In genomic region chr15:86110361-86111103, GRCm38 (mm10) we compare ENCODE assay signal across 9 mouse cellular contexts. TPM values are rescaled to one million over a fixed set of nuclear protein-coding genes. Genes with fewer than 3 reads are reported as not detected.
DNase-seq lines count a peak whose midpoint lies in the region; ATAC-seq lines count a peak whose summit lies in the region.
"Had no signal": no experiment of that assay in that cellular context is flagged by ENCODE, and none has a peak within 500 bp of the region (broad histone marks: within the 10 kb centered on the region; RNA-seq: fewer than 3 reads in every experiment).

No protein-coding gene starts in this region.

- H3K4me1 ChIP-seq in hindbrain, embryonic 16.5 days (ENCODE audit: control insufficient read depth, insufficient read depth, low read depth, low read length) = peaks cover 30% of the 10 kb centered on the region
- H3K4me1 ChIP-seq in hindbrain, embryonic 13.5 days (replicated peaks) = peaks cover 73% of the 10 kb centered on the region

- no peaks in the 10 kb centered on the region for H3K9me3 ChIP-seq in hindbrain, embryonic 16.5 days (ENCODE audit: control insufficient read depth, low read length)
- no peaks in the 10 kb centered on the region for H3K9me3 ChIP-seq in hindbrain, embryonic 13.5 days
- H3K9me3 ChIP-seq: neural tube, embryonic 13.5 days had no signal

- H3K4me2 ChIP-seq in hindbrain, embryonic 16.5 days (ENCODE audit: low read length) = no peak overlapping the region
- no peak overlapping the region for H3K4me2 ChIP-seq in hindbrain, embryonic 13.5 days
- H3K4me2 ChIP-seq: neural tube, embryonic 13.5 days had no signal

- H3K27ac ChIP-seq in hindbrain, embryonic 16.5 days (ENCODE audit: low read depth, low read length) = no peak overlapping the region
- H3K27ac ChIP-seq in hindbrain, embryonic 13.5 days = no peak overlapping the region

- WGBS in hindbrain, embryonic 16.5 days = 69% methylated on average over 10 of the region's 10 CpGs
- 70% methylated on average over 10 of the region's 10 CpGs for WGBS in hindbrain, embryonic 13.5 days

- H3K36me3 ChIP-seq in hindbrain, embryonic 16.5 days (ENCODE audit: control insufficient read depth, insufficient read depth, low read length) = no peaks in the 10 kb centered on the region
- H3K36me3 ChIP-seq in hindbrain, embryonic 13.5 days = no peaks in the 10 kb centered on the region
- H3K36me3 ChIP-seq: neural tube, embryonic 13.5 days had no signal

- intact Hi-C loops in left cerebral cortex, postnatal 25 days (cut with DNase I) = loop anchor here (2.0 kb wide), 1 partner anchor 44 kb away; no protein-coding TSS in a partner anchor

- H3K27me3 ChIP-seq in hindbrain, embryonic 16.5 days (replicated peaks; ENCODE audit: control insufficient read depth, insufficient read depth, low read length) = no peaks in the 10 kb centered on the region
- no peaks in the 10 kb centered on the region for H3K27me3 ChIP-seq in hindbrain, embryonic 13.5 days
- H3K27me3 ChIP-seq: neural tube, embryonic 13.5 days had no signal

- DNase-seq in NIH3T3 (ENCODE audit: low read depth) = peak; percentile 46
- peak; percentile 82 to 83 for DNase-seq in cerebellum, postnatal 25 days
- no peak for DNase-seq in left cerebral cortex, postnatal 25 days (ENCODE audit: low spot score in 2 of 2)
- DNase-seq in frontal cortex, postnatal 25 days (ENCODE audit: low spot score in 2 of 2) = no peak

- H3K4me3 ChIP-seq in hindbrain, embryonic 16.5 days (ENCODE audit: low read length) = no peak overlapping the region
- no peak overlapping the region for H3K4me3 ChIP-seq in hindbrain, embryonic 13.5 days
- H3K4me3 ChIP-seq: neural tube, embryonic 13.5 days had no signal

- no peak overlapping the region for H3K9ac ChIP-seq in hindbrain, embryonic 16.5 days (ENCODE audit: low read depth, low read length)
- no peak overlapping the region for H3K9ac ChIP-seq in hindbrain, embryonic 13.5 days
- H3K9ac ChIP-seq: neural tube, embryonic 13.5 days had no signal

- ATAC-seq in hindbrain, embryonic 16.5 days = peak; percentile 43
- ATAC-seq in hindbrain, embryonic 13.5 days (ENCODE audit: low FRiP score) = no peak
- peak; percentile 16; the same call in 1 of the 2 replicates for ATAC-seq in neutrophil, adult 5-6 weeks (ENCODE audit: extremely low read depth, insufficient number of reproducible peaks, low FRiP score, poor library complexity, severe bottlenecking)
- no peak for ATAC-seq in megakaryocyte progenitor cell, adult 5-6 weeks (replicated peaks; ENCODE audit: poor library complexity)

RNA-seq across cellular contexts. Expression of gene Gramd4, which starts 53.0 kb away (rescaled TPM):
- polyA plus RNA-seq in hindbrain, embryonic 16.5 days (2015; fragmentation: Nextera tagmentation; extraction: Ambion mirVana) = 18.4 and 30.4 TPM in 2 replicates
- 33.9 and 36.4 TPM in 2 replicates for polyA plus RNA-seq in hindbrain, embryonic 13.5 days (2015; fragmentation: Nextera tagmentation; extraction: Ambion mirVana)
- 47.0 and 55.5 TPM in 2 replicates for total RNA-seq in neutrophil, adult 5-6 weeks (2017)
- 10 to 100 TPM; 42.0 to 47.6 TPM for total RNA-seq in left cerebral cortex, postnatal 25 days (2021)
- 7.1 and 7.4 TPM in 2 replicates for total RNA-seq in megakaryocyte progenitor cell, adult 5-6 weeks (2015)
- 19.7 and 20.5 TPM in 2 replicates for total RNA-seq in megakaryocyte progenitor cell, adult 5-6 weeks (2017)

Comparison
In these comparisons a context has a peak if more than half of its experiments do, and no peak if none do; other contexts are left out.
1. ATAC-seq: peak in hindbrain, embryonic 16.5 days (single experiment) and neutrophil, adult 5-6 weeks (single experiment); none in hindbrain, embryonic 13.5 days (single experiment) and megakaryocyte progenitor cell, adult 5-6 weeks (single experiment).
2. DNase-seq: peak in NIH3T3 (single experiment) and cerebellum, postnatal 25 days (2 of 2); none in left cerebral cortex, postnatal 25 days (0 of 2) and frontal cortex, postnatal 25 days (0 of 2).